Mouse (Mus musculus) neural tube, embryonic 12.5 days (tissue): ENCODE results near the gene Gtpbp3. TPM values are rescaled to one million over a fixed set of nuclear protein-coding genes. Genes with fewer than 3 reads are reported as not detected.

ENCODE experiments used
- ATAC-seq: fragments of 200-750 bp; cut with Nextera tagmentation; 2 replicates; pipeline ENCODE4 v1.8.0; 2017; ENCODE audit warnings: low read depth, mild to moderate bottlenecking, moderate TSS enrichment, moderate library complexity; ENCODE audit not compliant: low FRiP score
- H3K27ac ChIP-seq: fragments of 300-500 bp; sonication (generic); 2 replicates; pipeline ENCODE4 v1.5.1; 2016
- H3K27me3 ChIP-seq: fragments of 300-500 bp; sonication (generic); replicated peaks from 2 replicates; pipeline ENCODE4 v1.6.1; 2016; ENCODE audit warnings: mild to moderate bottlenecking
- H3K36me3 ChIP-seq: fragments of 300-500 bp; sonication (generic); 2 replicates; pipeline ENCODE4 v1.6.1; 2016; ENCODE audit warnings: mild to moderate bottlenecking
- H3K4me1 ChIP-seq: fragments of 300-500 bp; sonication (generic); 2 replicates; pipeline ENCODE4 v1.6.1; 2016
- H3K4me2 ChIP-seq: fragments of 300-500 bp; sonication (generic); replicated peaks from 2 replicates; pipeline ENCODE4 v1.6.1; 2016; ENCODE audit warnings: mild to moderate bottlenecking
- H3K4me3 ChIP-seq: fragments of 300-500 bp; sonication (generic); 2 replicates; pipeline ENCODE4 v1.5.1; 2016
- H3K9ac ChIP-seq: fragments of 300-500 bp; sonication (generic); 2 replicates; pipeline ENCODE4 v1.6.1; 2016; ENCODE audit warnings: mild to moderate bottlenecking
- H3K9me3 ChIP-seq: fragments of 300-500 bp; sonication (generic); 2 replicates; pipeline ENCODE4 v1.6.1; 2016; ENCODE audit warnings: mild to moderate bottlenecking
- WGBS: fragments of 180-500 bp; shearing (Covaris S2); methylation state at CpG from one replicate; pipeline ENCODE4 v1.1.7; 2016; 5-methylcytosine and 5-hydroxymethylcytosine counted together
- polyA plus RNA-seq: library from polyadenylated mRNA; unstranded; fragments of >200 nt; fragmentation: Nextera tagmentation; extraction: Ambion mirVana; gene quantifications from 2 replicates; pipeline ENCODE4 v1.2.1, GENCODE M21; 2016

The Gtpbp3 gene
- polyA plus RNA-seq, result 13.6 and 16.3 TPM in 2 replicates

DNA sequence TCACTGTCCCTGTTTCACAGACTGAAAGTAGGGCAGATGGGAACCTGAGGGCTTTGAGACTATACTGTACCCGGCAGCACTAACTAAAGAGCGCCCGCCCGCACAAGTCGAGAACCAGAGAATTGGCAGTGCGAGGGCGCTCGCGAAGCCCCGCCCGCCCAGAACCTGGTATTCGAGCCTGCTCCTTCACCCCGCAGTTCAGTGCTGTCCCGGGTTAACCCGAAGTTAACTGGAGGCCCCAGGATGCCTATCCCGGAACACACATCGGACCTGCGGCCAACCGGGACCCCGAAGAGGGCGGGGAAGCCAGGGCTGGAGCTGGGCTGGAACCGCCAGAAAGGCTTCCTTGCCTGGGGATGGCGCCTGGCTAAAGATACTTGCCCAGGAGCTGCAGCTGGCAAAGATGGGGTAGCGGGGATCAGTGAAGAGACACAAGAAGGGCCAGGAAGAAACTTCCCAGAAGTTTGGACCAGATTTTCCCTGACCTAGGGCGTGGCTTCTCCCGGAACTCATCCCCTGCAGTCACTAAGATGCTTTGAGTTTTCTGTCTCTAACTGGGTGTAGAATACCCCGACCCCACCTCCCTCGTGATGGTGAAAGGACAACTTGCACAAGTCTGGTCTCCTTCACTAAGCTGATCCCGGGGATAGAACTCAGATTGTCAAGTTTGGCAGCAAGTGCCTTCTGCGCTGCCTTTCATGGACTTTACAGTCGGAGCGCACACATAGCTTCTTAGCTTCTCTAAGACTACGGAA lies at the start of gene Gtpbp3:
Gtpbp3 (plus strand) TSS at position 413 of the 755 bp plus-strand sequence.
- under 1% methylated on average over 33 of the region's 33 CpGs for WGBS
- Histone ChIP-seq H3K27me3 (no peaks in the 10 kb centered on the region), H3K9ac (peak within 1 kb of the TSS; percentile 85), H3K4me1 (peaks cover 33% of the 10 kb centered on the region), H3K27ac (peak within 1 kb of the TSS; percentile 57), H3K4me3 (peak within 1 kb of the TSS; percentile 82), H3K36me3 (peaks cover 38% of the 10 kb centered on the region), H3K9me3 (no peaks in the 10 kb centered on the region), H3K4me2 (peak within 1 kb of the TSS; percentile 100)
- ATAC-seq, result peak; percentile 25

DNA sequence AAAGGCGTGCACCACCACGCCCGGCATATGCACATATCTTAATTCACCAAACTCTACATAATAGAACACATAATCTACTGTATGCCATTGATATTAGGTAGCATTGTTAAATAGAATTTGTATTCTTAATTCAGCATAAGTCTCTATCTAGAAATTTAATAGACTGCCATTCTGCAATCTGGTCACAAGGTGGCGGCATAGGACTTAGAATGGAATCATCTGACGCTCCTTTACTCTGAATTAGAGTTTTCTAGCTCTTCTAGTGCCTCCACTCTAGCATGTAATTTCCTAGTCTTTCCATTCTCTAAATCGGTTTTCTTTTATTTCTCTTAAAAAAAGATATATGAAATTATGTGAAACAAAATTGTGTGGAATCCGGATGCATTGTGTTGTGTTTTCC lies 46.5 kb upstream of the Gtpbp3 start:
- no peak overlapping the region for H3K4me2 ChIP-seq
- peaks cover 4% of the 10 kb centered on the region; the same call in 1 of the 2 replicates for H3K27me3 ChIP-seq
- H3K4me1 ChIP-seq, result no peaks in the 10 kb centered on the region
- H3K9ac ChIP-seq, result no peak overlapping the region
- 0% methylated on average over 7 of the region's 7 CpGs for WGBS
- no peaks in the 10 kb centered on the region for H3K9me3 ChIP-seq
- no peak overlapping the region for H3K4me3 ChIP-seq
- no peaks in the 10 kb centered on the region for H3K36me3 ChIP-seq
- H3K27ac ChIP-seq, result no peak overlapping the region
- ATAC-seq, result no peak; the same call in 1 of the 2 replicates

DNA sequence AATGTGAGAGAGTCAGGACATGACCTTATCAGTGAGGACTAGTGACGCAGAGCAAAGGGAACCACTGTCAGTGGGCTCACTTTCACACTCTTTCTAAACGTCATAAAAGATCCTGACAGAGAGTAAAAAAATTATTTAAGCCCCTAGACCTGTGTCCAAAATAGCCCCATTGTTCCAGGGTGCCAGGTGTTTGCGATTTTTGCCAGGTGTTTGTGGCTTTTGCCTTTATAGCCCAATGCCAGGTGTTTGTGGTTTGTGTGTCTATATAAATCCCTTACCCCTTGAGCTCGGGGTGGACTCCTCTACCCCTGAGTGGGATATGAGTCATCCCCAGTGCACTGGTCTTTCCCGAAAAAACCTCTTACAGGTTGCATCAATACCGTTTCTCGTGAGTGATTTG lies 42.8 kb upstream of the Gtpbp3 start:
- Histone ChIP-seq H3K9me3 (no peaks in the 10 kb centered on the region), H3K27ac (no peak overlapping the region), H3K4me2 (no peak overlapping the region), H3K36me3 (no peaks in the 10 kb centered on the region), H3K9ac (no peak overlapping the region), H3K27me3 (peaks cover 4% of the 10 kb centered on the region; the same call in 1 of the 2 replicates), H3K4me1 (no peaks in the 10 kb centered on the region), H3K4me3 (no peak overlapping the region)
- no peak for ATAC-seq
- 86% methylated on average over 7 of the region's 7 CpGs for WGBS

DNA sequence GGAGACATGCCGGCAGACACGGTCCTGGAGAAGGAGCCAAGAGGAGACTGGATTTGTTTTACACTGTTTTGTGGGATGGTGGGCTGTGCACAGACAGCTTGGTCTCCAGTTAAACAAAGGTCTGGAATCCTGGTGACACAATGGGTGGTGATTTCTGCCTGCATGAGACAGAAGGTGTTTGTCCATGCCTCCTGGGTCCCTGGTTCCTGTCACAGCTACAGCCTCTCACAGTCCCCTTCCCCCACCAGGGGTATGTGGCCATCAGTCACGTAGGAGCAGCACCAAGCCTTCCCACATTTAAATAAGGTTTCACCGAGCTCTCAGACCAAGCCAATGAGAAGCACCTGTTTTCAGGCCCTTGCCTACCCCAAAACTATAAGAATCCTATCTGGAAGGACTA lies 36.6 kb upstream of the Gtpbp3 start:
- WGBS, result 65% methylated on average over 4 of the region's 4 CpGs
- Histone ChIP-seq H3K4me3 (no peak overlapping the region), H3K36me3 (no peaks in the 10 kb centered on the region; the same call in 1 of the 2 replicates), H3K4me1 (no peaks in the 10 kb centered on the region), H3K9ac (no peak overlapping the region), H3K27ac (no peak overlapping the region), H3K9me3 (no peaks in the 10 kb centered on the region), H3K27me3 (no peaks in the 10 kb centered on the region), H3K4me2 (no peak overlapping the region)
- no peak for ATAC-seq

DNA sequence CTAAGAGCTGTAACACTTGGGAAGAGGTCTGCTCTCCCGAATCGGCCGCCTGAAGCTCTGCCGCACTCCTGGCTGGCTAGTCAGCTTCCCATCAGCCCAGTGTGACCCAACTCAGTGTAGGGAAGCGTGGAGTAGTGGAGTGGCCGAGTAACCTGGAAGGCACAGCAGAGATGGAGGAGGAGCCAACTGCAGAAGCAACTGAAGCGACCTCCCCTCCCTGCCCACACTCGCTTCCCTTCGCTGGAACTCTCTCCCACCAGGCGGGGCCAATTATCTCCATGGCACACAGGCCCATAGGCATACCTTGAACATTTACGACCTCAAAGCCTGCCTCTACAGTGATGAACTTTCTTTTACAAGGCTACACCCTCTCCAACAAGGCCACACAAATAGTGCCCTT lies 36.1 kb upstream of the Gtpbp3 start:
- Histone ChIP-seq H3K4me3 (no peak overlapping the region), H3K9ac (no peak overlapping the region), H3K4me1 (no peaks in the 10 kb centered on the region), H3K9me3 (no peaks in the 10 kb centered on the region), H3K27me3 (no peaks in the 10 kb centered on the region), H3K4me2 (no peak overlapping the region), H3K27ac (no peak overlapping the region), H3K36me3 (peaks cover 3% of the 10 kb centered on the region)
- WGBS, result 44% methylated on average over 11 of the region's 11 CpGs
- ATAC-seq, result no peak

DNA sequence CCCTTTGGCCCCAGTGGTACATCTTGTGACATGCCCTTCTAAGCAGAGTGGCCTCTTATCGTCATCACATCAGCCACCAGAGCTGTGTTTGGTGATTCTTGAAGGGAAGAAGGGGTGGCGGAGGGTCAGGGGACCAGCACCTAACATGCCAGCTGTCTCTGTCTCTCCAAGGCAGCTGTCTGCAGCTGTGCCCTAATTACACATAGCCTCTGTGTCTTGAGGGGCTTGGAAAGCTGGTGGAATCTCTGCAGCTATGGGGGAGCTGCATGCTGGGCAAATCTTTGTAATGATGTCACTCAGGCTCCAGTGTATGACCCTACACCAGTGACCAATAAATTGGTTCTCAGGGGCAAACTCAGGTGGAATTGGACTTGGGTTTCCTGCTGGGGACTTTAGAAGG lies 35.2 kb upstream of the Gtpbp3 start:
- Histone ChIP-seq H3K9ac (no peak overlapping the region), H3K27ac (no peak overlapping the region), H3K9me3 (no peaks in the 10 kb centered on the region), H3K27me3 (no peaks in the 10 kb centered on the region), H3K4me1 (no peaks in the 10 kb centered on the region), H3K4me3 (no peak overlapping the region), H3K36me3 (peaks cover 12% of the 10 kb centered on the region), H3K4me2 (no peak overlapping the region)
- WGBS, result 77% methylated on average over 2 of the region's 2 CpGs
- ATAC-seq, result no peak

DNA sequence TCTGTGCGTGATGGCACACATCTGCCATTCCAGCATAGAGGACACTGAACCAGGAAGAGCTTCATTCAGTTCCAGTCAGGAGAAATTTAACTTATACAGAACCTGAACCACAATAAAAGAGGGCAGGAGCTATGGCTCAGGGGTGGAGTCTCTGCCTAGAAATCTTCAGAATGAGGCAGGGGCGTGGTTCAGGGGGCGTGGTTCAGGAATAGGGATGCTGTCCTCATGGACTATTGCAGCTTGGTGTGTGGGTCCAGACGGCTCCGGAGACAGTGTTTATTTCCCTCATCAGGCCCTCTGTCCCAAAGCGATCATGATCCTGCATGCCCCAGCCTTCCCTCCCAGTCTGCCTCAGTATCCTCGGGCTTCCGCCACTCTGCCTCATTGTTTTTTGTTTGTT lies 33.2 kb upstream of the Gtpbp3 start:
- Histone ChIP-seq H3K4me3 (no peak overlapping the region), H3K4me2 (no peak overlapping the region), H3K9me3 (no peaks in the 10 kb centered on the region), H3K36me3 (peaks cover 31% of the 10 kb centered on the region), H3K27ac (no peak overlapping the region), H3K27me3 (no peaks in the 10 kb centered on the region), H3K4me1 (no peaks in the 10 kb centered on the region; the same call in 1 of the 2 replicates), H3K9ac (no peak overlapping the region)
- no peak for ATAC-seq
- 77% methylated on average over 8 of the region's 8 CpGs for WGBS

DNA sequence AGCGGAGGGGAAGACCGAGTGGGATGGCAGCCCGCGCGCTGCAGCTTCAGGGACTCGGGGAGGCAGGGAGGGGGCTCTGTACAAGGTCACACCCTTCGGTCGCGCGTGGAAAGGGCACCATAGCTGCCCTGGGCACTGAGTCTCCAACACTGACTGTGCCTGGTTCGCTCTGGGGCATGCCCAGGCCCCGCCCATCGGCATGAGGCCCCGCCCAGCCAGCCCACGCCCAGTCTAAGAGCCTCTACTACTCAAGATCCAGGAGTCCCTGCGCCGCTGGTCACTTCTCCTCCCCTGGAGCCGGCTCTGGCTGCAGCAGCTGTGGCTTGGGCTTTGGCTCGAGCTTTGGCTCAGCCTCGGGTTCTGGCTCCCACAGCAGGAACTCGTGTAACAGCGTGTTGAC lies 31.0 kb upstream of the Gtpbp3 start:
- Histone ChIP-seq H3K27ac (no peak overlapping the region), H3K36me3 (peaks cover 46% of the 10 kb centered on the region), H3K4me2 (no peak overlapping the region), H3K9ac (no peak overlapping the region), H3K4me3 (no peak overlapping the region), H3K9me3 (no peaks in the 10 kb centered on the region), H3K4me1 (peaks cover 9% of the 10 kb centered on the region), H3K27me3 (no peaks in the 10 kb centered on the region)
- no peak for ATAC-seq
- 40% methylated on average over 22 of the region's 22 CpGs for WGBS

DNA sequence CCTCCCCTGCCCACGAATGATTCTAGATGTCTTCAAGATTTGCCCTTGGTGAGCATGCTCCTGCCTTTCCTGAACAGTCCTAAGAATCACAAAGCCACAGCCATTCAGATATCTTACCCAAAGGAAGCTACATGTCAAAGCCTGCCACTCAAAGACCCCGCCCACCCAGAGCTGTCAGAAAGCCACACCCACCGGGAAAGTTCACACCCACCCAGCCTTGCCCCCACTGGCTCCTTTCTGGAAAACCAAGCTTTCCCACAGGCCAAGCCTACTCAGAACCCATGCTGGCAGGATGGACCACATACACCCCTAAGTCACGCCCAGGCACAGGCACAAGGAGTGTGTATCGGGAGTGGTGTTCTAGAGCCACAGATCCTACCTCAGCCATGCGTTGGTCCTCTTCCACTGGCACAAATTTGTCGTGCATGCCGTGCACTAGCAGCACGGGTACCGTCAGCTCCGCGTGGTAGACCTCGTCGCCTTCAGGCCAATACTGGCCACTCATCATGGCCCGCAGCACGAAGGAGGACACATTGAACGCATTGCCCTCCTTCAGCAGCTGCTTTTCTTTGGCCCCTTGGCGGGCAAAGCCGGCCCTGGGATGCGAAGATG lies 30.1 kb upstream of the Gtpbp3 start:
- Histone ChIP-seq H3K36me3 (peaks cover 46% of the 10 kb centered on the region), H3K27ac (no peak overlapping the region), H3K9ac (no peak overlapping the region), H3K27me3 (no peaks in the 10 kb centered on the region), H3K4me3 (no peak overlapping the region), H3K4me1 (peaks cover 17% of the 10 kb centered on the region), H3K4me2 (no peak overlapping the region), H3K9me3 (no peaks in the 10 kb centered on the region)
- 83% methylated on average over 20 of the region's 20 CpGs for WGBS
- no peak for ATAC-seq

DNA sequence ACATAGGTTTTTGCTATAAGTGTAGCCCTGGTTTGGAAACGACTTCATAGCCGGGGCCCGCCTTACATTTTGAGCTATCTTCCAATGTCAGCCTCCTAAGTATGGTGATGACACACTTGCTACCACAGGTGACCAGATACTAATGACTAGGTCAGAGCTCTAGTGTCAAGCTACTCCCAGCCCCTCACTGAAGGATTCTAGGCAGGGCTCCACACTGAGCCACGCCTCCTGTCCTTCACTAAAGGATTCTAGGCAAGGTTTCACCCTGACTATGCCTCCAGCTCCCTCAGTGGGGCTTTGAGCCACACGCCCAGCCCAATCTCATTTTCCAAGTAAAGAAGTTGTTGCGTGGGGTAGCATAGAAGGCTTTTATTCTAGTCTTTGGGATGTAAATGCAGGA lies 27.2 kb upstream of the Gtpbp3 start:
- H3K36me3 ChIP-seq, result peaks cover 46% of the 10 kb centered on the region
- no peaks in the 10 kb centered on the region for H3K9me3 ChIP-seq
- no peak for ATAC-seq
- H3K9ac ChIP-seq, result no peak overlapping the region
- peaks cover 33% of the 10 kb centered on the region for H3K4me1 ChIP-seq
- H3K4me3 ChIP-seq, result no peak overlapping the region
- H3K27me3 ChIP-seq, result no peaks in the 10 kb centered on the region
- H3K4me2 ChIP-seq, result no peak overlapping the region; the same call in 1 of the 2 replicates
- WGBS, result 90% methylated on average over 6 of the region's 6 CpGs
- H3K27ac ChIP-seq, result no peak overlapping the region

DNA sequence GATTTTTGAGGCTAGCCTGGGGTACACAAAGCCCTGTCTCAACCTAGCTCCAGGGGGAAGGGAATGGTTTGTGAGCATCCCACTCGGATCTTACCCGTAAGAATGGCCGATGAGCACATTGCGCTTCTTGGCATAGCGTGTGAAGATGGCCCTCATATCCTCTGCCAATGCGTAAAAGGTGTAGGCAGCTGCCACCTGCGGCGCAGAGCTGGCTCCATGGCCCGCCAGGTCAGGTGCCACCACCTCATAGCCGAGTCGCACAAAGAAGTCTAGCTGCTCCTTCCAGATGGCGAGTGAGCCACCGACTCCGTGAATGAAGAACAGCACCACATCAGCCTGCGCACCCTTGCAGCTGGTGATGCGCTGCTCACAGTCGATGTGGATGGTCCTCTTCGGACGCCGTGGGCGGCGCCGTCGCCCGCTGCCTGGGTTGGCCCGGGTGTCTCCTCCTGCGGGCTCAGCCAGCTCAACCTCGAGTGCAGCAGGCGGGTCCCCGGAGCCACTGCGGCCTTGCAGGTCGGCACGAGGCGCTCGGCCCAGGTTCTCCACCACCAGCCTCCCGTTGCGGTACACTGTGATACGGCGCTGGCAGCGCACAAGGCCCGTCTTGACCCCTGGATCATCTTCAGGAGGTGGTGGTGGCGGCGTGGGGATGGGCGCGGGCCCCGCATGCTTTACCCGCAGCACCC lies 26.6 kb upstream of the Gtpbp3 start:
- Histone ChIP-seq H3K4me3 (no peak overlapping the region), H3K9ac (no peak overlapping the region), H3K4me1 (peaks cover 35% of the 10 kb centered on the region), H3K27me3 (no peaks in the 10 kb centered on the region), H3K9me3 (no peaks in the 10 kb centered on the region), H3K27ac (no peak overlapping the region), H3K4me2 (peak overlapping the region; percentile 92; the same call in 1 of the 2 replicates), H3K36me3 (peaks cover 46% of the 10 kb centered on the region)
- WGBS, result 81% methylated on average over 47 of the region's 47 CpGs
- ATAC-seq, result no peak

DNA sequence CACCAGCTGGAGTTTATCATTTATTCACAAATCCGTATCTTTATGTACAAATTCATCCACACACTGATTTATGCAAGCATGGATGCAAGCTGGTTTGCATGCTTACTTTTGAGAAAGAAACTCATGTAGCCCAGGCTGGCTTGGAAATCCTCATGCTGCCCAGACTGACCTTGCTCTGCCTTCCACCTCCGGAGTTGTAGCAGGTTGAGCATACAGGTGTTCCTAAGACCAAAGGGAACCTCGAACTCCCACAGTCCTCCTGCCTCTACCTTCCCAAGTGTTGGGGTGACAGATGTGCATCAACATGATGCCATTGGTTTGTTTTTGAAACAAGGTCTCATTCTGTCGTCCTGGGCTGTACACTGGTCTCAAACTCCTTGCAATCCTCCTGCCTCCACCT lies 25.7 kb upstream of the Gtpbp3 start:
- no peak for ATAC-seq
- H3K4me2 ChIP-seq, result peak overlapping the region; percentile 92
- no peaks in the 10 kb centered on the region for H3K27me3 ChIP-seq
- WGBS, result 78% methylated on average over 4 of the region's 4 CpGs
- peaks cover 35% of the 10 kb centered on the region for H3K4me1 ChIP-seq
- H3K9ac ChIP-seq, result peak overlapping the region; percentile 85; the same call in 1 of the 2 replicates
- H3K27ac ChIP-seq, result no peak overlapping the region
- peaks cover 40% of the 10 kb centered on the region for H3K36me3 ChIP-seq
- H3K4me3 ChIP-seq, result peak overlapping the region; percentile 87; the same call in 1 of the 2 replicates
- no peaks in the 10 kb centered on the region for H3K9me3 ChIP-seq
